Mouse (Mus musculus) ES-E14 (cell line): ENCODE measurements around the gene Sox1.
A peak's percentile ranks its signal among the peaks of the same experiment; 100 is the strongest.

ENCODE experiments used
- CHD2 ChIP-seq: IDR thresholded peaks from 2 replicates; pipeline ENCODE4 v1.6.1; 2014; ENCODE audit warnings: mild to moderate bottlenecking, low read depth, low read length, inconsistent platforms
- HCFC1 ChIP-seq: IDR thresholded peaks from 2 replicates; pipeline ENCODE4 v1.6.1; 2012; ENCODE audit warnings: low read length, inconsistent platforms, borderline replicate concordance; ENCODE audit not compliant: insufficient read depth
- MAFK ChIP-seq: IDR thresholded peaks from 2 replicates; pipeline ENCODE4 v1.6.1; 2014; ENCODE audit warnings: mild to moderate bottlenecking, low read depth, low read length, inconsistent platforms; ENCODE audit not compliant: insufficient read depth
- ZC3H11A ChIP-seq: IDR thresholded peaks from 2 replicates; pipeline ENCODE4 v1.6.1; 2012; ENCODE audit warnings: low read depth, mild to moderate bottlenecking, inconsistent platforms, low read length, borderline replicate concordance
- ZNF384 ChIP-seq: IDR thresholded peaks from 2 replicates; pipeline ENCODE4 v1.6.1; 2012; ENCODE audit warnings: low read depth, low read length, inconsistent platforms

- TF ChIP-seq ZC3H11A (no peak), CHD2 (no peak), HCFC1 (no peak), MAFK (no peak), ZNF384 (0 out of 2 replicates have a peak, but pooled peaks have one; percentile 14)
Observed at GRCm38 (mm10) chr8:12386530-12387222, 8.4 kb upstream of the Sox1 start.
